Mouse (Mus musculus) kidney, adult 2 months (tissue): ENCODE results near the gene Mycbpap. TPM values are rescaled to one million over a fixed set of nuclear protein-coding genes. Genes with fewer than 3 reads are reported as not detected.

Source experiments
- DNase-seq: peaks from one replicate; pipeline ENCODE4 v3.0.0; 2021
- H3K27ac ChIP-seq: fragments of 200-500 bp; 2 replicates; pipeline ENCODE4 v1.5.1; 2012; ENCODE audit warnings: low read depth, low read length, control low read depth, inconsistent platforms; ENCODE audit not compliant: insufficient read depth
- H3K27me3 ChIP-seq: fragments of 200-500 bp; replicated peaks from 2 replicates; pipeline ENCODE4 v1.6.1; 2012; ENCODE audit warnings: mild to moderate bottlenecking, moderate library complexity, low read length, inconsistent platforms; ENCODE audit not compliant: control insufficient read depth, insufficient read depth
- H3K36me3 ChIP-seq: fragments of 200-500 bp; 2 replicates; pipeline ENCODE4 v1.6.1; 2012; ENCODE audit warnings: mild to moderate bottlenecking, moderate library complexity, low read length, inconsistent platforms; ENCODE audit not compliant: control insufficient read depth, insufficient read depth
- H3K4me1 ChIP-seq: fragments of 200-500 bp; 2 replicates; pipeline ENCODE4 v1.6.1; 2011; ENCODE audit warnings: low read length; ENCODE audit not compliant: control insufficient read depth, insufficient read depth
- H3K4me3 ChIP-seq: fragments of 200-500 bp; 2 replicates; pipeline ENCODE4 v1.5.1; 2011; ENCODE audit warnings: mild to moderate bottlenecking, low read depth, low read length, control low read depth; ENCODE audit not compliant: insufficient read depth
- CTCF ChIP-seq: fragments of 200-500 bp; conservative IDR thresholded peaks from 2 replicates; pipeline ENCODE4 v1.5.1; 2011; ENCODE audit warnings: low read depth, mild to moderate bottlenecking, control low read depth, low read length, moderate library complexity, mixed read lengths; ENCODE audit not compliant: insufficient read depth, insufficient read length
- POLR2A ChIP-seq: fragments of 200-500 bp; IDR thresholded peaks from one replicate; pipeline ENCODE4 v1.6.1; 2011; ENCODE audit warnings: low read depth, low read length, control low read depth
- WGBS: fragments of 180-500 bp; shearing (Covaris S2); methylation state at CpG from one replicate; pipeline ENCODE4 v1.1.7; 2018; 5-methylcytosine and 5-hydroxymethylcytosine counted together
- polyA plus RNA-seq: library from polyadenylated mRNA; depleted of rRNA; stranded (reverse); fragments of >200 nt; gene quantifications from 2 replicates; pipeline ENCODE4 v1.2.3, GENCODE M21; 2012

The Mycbpap gene
- polyA plus RNA-seq, 1 experiment, result 5.0 TPM

DNA sequence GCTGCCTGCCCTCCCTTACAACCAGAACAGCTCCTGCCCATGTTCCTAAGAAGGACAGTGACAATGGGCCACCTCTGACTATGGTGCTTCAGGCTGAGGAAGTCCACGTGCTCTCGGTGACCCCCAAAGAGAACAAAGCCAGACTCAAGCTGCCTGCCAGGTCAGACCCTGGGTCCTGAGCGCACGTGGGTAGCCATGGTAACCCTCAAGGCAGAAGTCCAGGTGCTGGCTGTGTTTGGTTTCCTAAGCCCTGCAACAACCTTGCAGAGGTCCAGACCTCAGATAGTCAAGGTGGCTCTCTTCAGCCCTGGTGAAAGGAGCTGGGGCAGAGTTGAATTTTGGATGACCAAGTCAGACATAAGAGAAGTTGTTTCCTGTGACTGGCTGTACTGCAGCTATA lies 31.8 kb downstream of the Mycbpap start:
- no peaks in the 10 kb centered on the region for H3K36me3 ChIP-seq
- TF ChIP-seq CTCF (no peak), POLR2A (no peak)
- H3K27me3 ChIP-seq, result no peaks in the 10 kb centered on the region
- peak overlapping the region; percentile 32; the same call in 1 of the 2 replicates for H3K27ac ChIP-seq
- 35% methylated on average over 4 of the region's 4 CpGs for WGBS
- DNase-seq, result peak; percentile 22
- no peak overlapping the region for H3K4me3 ChIP-seq
- H3K4me1 ChIP-seq, result no peaks in the 10 kb centered on the region

DNA sequence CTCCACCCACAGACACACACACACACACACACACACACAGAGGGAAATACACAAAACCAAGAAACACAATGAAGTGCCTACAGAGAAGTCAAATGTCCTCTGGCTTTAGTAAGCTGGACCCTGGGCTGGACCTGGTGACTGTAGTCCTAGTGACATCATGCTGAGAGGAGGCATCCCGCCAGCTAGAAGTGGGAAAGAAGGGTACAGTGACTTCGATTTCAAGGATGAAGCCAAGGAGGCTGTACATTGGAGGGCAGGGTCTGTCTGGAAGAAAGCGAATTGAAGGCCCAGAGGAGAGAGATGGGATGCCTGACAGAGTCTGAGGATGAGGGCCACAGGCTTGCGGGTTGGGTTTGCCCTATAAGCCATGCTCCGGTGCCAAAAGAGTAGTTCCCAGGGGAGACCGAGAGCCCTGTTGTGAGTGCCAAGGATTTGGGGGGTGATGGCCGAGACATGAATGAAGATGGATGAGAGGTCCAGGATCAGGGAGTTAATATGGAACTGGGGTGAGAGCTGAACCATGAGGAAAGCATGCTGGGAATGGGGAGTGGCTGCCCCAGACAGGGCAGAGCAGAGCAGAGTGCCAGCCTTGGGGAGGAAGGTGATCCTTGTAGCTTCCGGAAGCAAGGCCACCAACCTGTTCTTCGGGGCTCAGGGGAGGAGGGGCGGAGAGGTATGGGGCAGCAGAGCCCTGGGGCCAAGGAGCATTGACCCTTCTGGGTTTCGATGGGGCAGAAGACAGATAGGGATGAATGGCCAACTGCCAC lies 32.6 kb downstream of the Mycbpap start:
- Histone ChIP-seq H3K36me3 (no peaks in the 10 kb centered on the region), H3K4me1 (no peaks in the 10 kb centered on the region), H3K27me3 (no peaks in the 10 kb centered on the region), H3K4me3 (no peak overlapping the region), H3K27ac (peak overlapping the region; percentile 32; the same call in 1 of the 2 replicates)
- DNase-seq, result no peak
- no peak for TF ChIP-seq POLR2A
- no peak for TF ChIP-seq CTCF
- WGBS, result 75% methylated on average over 11 of the region's 11 CpGs

DNA sequence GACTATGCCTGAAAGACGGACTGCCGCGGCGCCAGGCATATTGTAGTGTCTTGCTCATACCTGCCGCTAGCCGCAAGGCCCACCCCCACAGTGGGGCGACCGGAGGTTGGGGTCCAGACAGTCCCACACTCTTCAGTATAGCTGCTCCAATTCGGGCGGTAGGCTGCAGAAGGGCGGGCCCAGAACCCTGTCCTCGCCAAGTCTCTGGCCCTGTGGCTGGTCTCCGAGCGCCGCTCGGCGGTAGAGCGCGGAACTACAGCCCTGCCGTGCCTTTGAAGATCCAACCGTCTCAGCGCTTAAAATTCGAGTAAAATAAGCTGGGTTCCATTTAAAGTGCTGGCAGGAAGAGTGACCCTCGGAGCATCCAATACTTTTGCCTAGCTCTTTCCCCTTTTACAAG lies 35.5 kb downstream of the Mycbpap start, which contains the start of gene Spata20:
Spata20 (minus strand) TSS at position 179 of the 400 bp plus-strand sequence.
- Histone ChIP-seq H3K4me1 (no peaks in the 10 kb centered on the region), H3K27me3 (no peaks in the 10 kb centered on the region), H3K36me3 (no peaks in the 10 kb centered on the region), H3K4me3 (no peak within 1 kb of the TSS), H3K27ac (no peak within 1 kb of the TSS)
- TF ChIP-seq POLR2A, result no peak
- peak; percentile 90 for TF ChIP-seq CTCF
- DNase-seq, result peak; percentile 82
- WGBS, result 5% methylated on average over 24 of the region's 24 CpGs

DNA sequence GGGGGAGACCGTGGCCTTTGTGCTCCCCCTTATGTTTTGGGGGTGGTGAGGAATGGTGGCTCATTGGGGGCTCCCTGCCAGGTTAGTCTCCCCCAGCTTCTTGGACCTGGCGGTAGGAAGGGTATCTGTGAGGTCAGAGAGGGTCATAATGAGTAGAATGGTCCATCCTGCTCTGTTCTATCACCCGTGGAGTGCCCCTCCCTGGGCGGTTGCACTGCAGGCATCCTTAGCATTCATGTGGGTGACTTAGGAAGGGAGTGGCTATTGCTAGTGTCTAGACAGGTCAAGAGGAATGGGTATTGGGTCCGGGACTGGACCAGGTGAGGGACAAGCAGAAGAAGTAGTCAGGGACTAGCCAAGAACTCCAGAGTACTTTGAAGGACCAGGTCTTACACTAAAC lies 36.3 kb downstream of the Mycbpap start:
- H3K36me3 ChIP-seq, result no peaks in the 10 kb centered on the region
- no peaks in the 10 kb centered on the region for H3K27me3 ChIP-seq
- no peak overlapping the region for H3K4me3 ChIP-seq
- H3K27ac ChIP-seq, result no peak overlapping the region
- no peak for DNase-seq
- 62% methylated on average over 5 of the region's 5 CpGs for WGBS
- H3K4me1 ChIP-seq, result no peaks in the 10 kb centered on the region
- TF ChIP-seq CTCF, result no peak
- TF ChIP-seq POLR2A, result no peak

DNA sequence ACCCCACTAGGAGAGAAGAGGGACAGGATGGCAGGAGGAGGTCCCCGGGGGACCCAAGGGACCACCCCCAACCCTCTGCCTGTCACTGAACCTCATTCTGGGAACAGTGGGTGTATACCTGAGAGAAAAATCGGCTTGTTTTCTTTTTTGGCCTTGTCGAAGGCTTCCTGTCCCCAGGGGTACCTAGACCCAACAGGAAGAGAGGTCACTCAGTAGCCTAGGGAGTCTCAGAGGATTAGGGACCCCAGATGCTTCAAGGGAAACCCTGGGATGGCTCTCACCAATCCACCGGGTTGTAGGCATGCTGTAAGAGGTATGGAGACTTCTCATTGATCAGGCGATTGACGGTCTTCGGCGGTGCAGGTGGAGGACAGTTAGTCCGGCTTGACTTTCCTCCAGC lies 36.9 kb downstream of the Mycbpap start:
- DNase-seq, result no peak
- H3K27ac ChIP-seq, result no peak overlapping the region
- H3K4me1 ChIP-seq, result no peaks in the 10 kb centered on the region
- TF ChIP-seq POLR2A (no peak), CTCF (no peak)
- 93% methylated on average over 9 of the region's 9 CpGs for WGBS
- no peaks in the 10 kb centered on the region for H3K36me3 ChIP-seq
- no peak overlapping the region for H3K4me3 ChIP-seq
- H3K27me3 ChIP-seq, result no peaks in the 10 kb centered on the region

DNA sequence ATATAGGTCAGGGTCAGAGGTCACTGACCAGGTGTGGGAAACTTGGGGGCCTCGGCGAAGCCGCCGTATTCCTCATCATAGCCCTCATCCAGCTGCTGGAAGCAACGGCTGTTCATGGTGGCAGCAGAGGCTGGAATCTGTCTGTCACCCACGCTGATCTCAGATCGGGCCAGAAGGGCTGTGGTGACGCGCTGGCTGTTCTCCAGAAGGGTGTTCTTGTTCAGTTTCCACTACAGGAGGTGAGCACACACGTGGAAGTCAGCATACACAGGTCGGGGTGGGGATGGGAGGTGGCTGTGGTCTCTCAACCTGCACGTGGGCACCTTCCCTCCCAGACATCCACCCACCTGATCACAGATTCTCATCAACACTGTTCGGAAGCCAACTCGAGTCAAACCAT lies 37.6 kb downstream of the Mycbpap start:
- no peak overlapping the region for H3K4me3 ChIP-seq
- H3K36me3 ChIP-seq, result no peaks in the 10 kb centered on the region
- TF ChIP-seq CTCF (no peak), POLR2A (no peak)
- no peak for DNase-seq
- 80% methylated on average over 14 of the region's 14 CpGs for WGBS
- no peak overlapping the region for H3K27ac ChIP-seq
- H3K27me3 ChIP-seq, result no peaks in the 10 kb centered on the region
- H3K4me1 ChIP-seq, result no peaks in the 10 kb centered on the region

DNA sequence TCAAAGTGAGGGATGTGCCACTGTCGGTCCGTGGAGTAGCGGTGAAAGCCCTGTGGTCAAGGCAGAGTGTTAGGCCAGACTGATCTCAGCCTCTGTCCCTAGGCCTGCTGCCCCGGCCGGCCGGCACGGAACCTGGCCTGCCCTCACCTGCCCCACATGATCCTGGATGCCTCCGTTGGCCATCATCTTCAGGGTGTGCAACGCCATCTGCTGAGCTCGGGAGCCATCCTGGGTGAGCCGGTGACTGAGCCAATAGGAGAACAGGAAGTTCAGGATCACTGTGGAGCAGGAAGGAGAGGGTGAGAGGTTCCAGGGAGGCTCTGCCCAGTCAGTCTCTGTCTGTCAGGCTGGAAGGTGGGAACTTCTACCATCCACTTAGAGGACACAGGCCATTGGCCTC lies 38.1 kb downstream of the Mycbpap start:
- H3K27ac ChIP-seq, result no peak overlapping the region
- WGBS, result 70% methylated on average over 11 of the region's 11 CpGs
- peak; percentile 17 for DNase-seq

More for the DNA sequence above, 38.1 kb downstream of the Mycbpap start:
- H3K4me3 ChIP-seq, result no peak overlapping the region
- H3K36me3 ChIP-seq, result no peaks in the 10 kb centered on the region
- TF ChIP-seq POLR2A (no peak), CTCF (no peak; the same call in 1 of the 2 replicates)
- no peaks in the 10 kb centered on the region for H3K4me1 ChIP-seq
- H3K27me3 ChIP-seq, result no peaks in the 10 kb centered on the region
